Mouse (Mus musculus): Measurements from ENCODE around the gene Kcp. TPM values are rescaled to one million over a fixed set of nuclear protein-coding genes. Genes with fewer than 3 reads are reported as not detected.
A peak's percentile ranks its signal among the peaks of the same experiment; 100 is the strongest.

The Kcp gene
- total RNA-seq, 2 experiments from 2014 or later = 18.9 to 19.9 TPM

- DNase-seq = no peak
- intact Hi-C loops (cut with DNase I) = no loop called here
Observed at GRCm38 (mm10) chr6:29468851-29469250, 38.9 kb downstream of the Kcp start.

- intact Hi-C loops (cut with DNase I) = no loop called here
- DNase-seq = peak; percentile 94 to 95
Observed at GRCm38 (mm10) chr6:29467583-29468354, 40.0 kb downstream of the Kcp start, which contains the start of gene Atp6v1f. Gene Atp6v1f (plus strand): TSS chr6:29467718.

DNA sequence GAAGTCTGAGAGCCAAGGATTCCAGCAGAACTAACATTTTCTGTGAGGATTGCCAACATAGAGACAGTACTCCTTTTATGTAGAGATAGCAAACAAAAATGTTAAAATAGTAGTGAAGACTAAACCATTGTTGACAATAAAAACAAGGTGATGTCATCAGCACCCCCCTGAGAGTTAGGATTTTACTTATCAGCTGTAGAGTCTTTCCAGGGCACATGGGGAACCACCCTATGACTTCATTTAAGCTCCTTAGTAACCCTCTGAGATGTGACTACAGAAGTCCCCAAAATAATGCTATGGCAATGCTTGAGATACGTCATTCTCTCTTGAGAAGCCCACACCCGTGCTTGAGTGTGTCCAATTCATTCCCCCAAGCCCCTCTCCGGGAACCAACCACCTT, 44.4 kb downstream of the Kcp start:
- peak in 1 of 2 experiments; percentile 31 for DNase-seq
- intact Hi-C loops (cut with DNase I) = no loop called here

DNA sequence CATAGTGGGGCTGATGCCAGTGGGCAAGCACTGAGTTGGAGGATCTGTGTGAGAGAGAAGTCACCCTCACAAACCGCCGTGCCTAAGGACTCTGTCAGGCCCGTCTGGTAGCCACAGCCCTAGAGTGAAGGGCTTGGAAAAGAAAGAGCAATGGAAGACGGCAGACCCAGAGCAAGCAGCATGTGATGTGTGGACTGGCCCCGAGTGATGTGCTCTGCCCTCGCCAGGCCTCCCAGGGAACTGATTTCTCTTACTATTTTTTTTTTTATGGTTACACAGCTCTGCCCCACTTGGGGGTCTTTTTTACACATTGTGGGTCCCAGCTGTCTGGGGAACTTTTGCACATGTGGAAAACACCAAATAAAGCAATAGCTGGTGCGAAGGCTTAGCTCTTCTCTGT, 46.2 kb downstream of the Kcp start:
- peak in 1 of 2 experiments; percentile 26 for DNase-seq
- intact Hi-C loops (cut with DNase I) = no loop called here

GRCm38 (mm10) chr6:29450667-29451066, 57.1 kb downstream of the Kcp start:
- no peak for DNase-seq
- intact Hi-C loops (cut with DNase I) = no loop called here

DNA sequence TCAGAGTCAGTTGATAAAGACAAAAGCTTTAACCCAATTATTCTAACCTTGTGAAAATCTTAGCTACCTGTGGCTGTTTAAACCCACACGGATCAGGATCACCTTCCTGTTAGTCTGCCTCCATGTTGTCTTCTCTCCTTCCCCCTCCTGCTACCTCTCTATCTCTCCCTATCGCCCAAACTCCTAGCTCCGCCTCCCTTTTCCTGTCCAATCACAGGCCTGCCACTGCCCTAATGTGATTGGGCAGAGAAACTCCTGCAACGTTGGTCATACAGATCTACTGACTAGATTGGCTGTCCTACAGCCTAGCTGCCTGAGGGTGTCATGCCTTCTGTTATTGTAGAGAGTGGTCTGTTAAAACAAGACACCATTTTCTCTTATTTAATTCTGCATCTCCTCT, 57.9 kb downstream of the Kcp start:
- intact Hi-C loops (cut with DNase I) = no loop called here
- no peak for DNase-seq

GRCm38 (mm10) chr6:29445354-29445753, 62.4 kb downstream of the Kcp start:
- intact Hi-C loops (cut with DNase I) = no loop called here
- DNase-seq = peak; percentile 42 to 47

GRCm38 (mm10) chr6:29444773-29445172, 63.0 kb downstream of the Kcp start:
- intact Hi-C loops (cut with DNase I) = no loop called here
- DNase-seq = peak; percentile 50 to 74

- intact Hi-C loops (cut with DNase I) = no loop called here
Observed at GRCm38 (mm10) chr6:29439789-29440188, 68.0 kb downstream of the Kcp start.

GRCm38 (mm10) chr6:29439251-29439650, 68.5 kb downstream of the Kcp start:
- peak; percentile 39 to 59 for DNase-seq
- intact Hi-C loops (cut with DNase I) = no loop called here

More at GRCm38 (mm10) chr6:29439789-29440188, 68.0 kb downstream of the Kcp start:
- no peak for DNase-seq

- intact Hi-C loops (cut with DNase I) = no loop called here
- DNase-seq = peak; percentile 85 to 86
Observed at GRCm38 (mm10) chr6:29436461-29436934, 71.3 kb downstream of the Kcp start.

DNA sequence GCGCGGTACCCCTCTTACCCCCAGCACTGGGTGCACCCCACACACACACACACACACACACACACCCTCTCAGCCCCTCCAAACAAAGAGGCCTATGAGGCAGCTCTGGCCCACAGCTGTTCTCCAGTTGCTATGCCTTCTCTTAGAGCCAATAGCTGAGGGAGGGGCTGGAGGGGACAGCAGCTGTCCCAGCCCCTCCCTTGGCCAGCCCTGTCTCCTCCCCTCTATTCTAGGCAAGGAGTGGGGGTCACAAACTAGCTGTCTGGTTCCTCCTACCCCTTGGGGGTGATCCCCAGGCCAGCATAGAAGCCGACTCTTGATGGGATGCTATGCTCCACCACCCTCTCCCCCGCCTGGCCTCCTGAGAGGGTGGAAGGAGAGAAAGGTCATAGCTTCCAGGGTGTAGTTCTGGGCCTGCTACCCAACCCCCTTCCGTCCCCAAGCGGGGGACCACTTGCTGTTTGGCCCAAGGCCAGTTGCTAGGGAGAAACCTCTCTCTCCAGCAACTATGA, 71.8 kb downstream of the Kcp start:
- intact Hi-C loops (cut with DNase I) = no loop called here

GRCm38 (mm10) chr6:29434911-29435691, 72.7 kb downstream of the Kcp start:
- intact Hi-C loops (cut with DNase I) = loop anchor here (5.0 kb wide), 1 partner anchor 78 kb away; no protein-coding TSS in a partner anchor
- DNase-seq = peak; percentile 83 to 84

More for the DNA sequence above, 71.8 kb downstream of the Kcp start:
- peak; percentile 68 to 71 for DNase-seq

- peak; percentile 81 to 87 for DNase-seq
- intact Hi-C loops (cut with DNase I) = loop anchor here (2.0 to 5.0 kb wide), 3 partner anchors 37 to 77 kb away; partner anchors contain the start of genes Ccdc136 and Opn1sw
Observed at GRCm38 (mm10) chr6:29433804-29434795, 73.7 kb downstream of the Kcp start.

DNA sequence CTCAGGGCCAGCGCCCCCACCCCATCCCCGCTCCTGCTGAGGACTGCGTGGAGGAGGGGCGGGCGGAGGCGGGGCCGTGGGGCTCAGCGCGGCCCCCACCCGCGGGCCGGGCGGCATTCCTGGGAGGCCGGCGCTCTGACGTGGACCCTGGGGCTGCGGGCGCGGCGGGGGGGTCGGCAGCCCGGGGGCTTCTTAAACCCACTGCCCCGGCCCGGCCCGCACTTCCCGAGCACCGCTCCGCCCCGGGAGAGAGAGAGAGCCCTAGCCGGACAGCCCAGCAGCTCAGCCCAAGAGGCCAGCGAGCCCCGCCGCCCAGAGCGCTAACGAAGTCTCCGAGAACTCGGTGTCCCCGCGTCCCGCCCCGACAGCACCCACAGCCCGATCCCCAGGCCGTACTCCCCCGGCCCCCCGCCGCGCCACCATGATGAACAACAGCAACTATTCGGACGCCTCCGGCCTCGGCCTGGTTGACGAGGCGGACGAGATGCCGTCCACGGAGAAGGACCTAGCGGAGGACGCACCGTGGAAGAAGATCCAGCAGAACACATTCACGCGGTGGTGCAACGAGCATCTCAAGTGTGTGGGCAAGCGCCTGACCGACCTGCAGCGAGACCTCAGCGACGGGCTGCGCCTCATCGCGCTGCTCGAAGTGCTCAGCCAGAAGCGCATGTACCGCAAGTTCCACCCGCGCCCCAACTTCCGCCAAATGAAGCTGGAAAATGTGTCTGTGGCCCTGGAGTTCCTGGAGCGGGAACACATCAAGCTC, 74.5 kb downstream of the Kcp start, which contains the start of gene Flnc:
Gene Flnc, plus strand, starts transcription at position 219 of the 766 bp plus-strand sequence.
- intact Hi-C loops (cut with DNase I) = loop anchor here (2.0 to 5.0 kb wide), 3 partner anchors 36 to 76 kb away; partner anchors contain the start of genes Ccdc136 and Opn1sw

DNA sequence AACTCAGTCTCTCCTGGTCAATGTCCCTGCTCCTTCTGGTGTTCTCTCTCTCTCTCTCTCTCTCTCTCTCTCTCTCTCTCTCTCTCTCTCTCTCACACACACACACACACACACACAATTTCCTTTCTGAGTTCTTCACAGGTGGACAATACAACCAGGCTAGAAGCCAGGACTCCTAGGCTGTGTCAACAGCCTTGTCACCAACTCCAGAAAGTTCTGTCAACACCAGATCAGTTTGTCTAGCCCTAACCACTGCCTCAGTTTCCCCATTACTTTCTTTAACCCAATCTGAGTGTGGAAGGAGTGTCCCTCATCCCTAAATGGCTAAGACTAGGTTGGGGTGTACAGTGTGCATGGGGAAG, 75.1 kb downstream of the Kcp start:
- no peak for DNase-seq
- intact Hi-C loops (cut with DNase I) = loop anchor here (2.0 to 5.0 kb wide), 3 partner anchors 36 to 75 kb away; partner anchors contain the start of genes Ccdc136 and Opn1sw

More for the DNA sequence above, 74.5 kb downstream of the Kcp start, which contains the start of gene Flnc:
- peak; percentile 74 to 78 for DNase-seq

- intact Hi-C loops (cut with DNase I) = loop anchor here (2.0 to 5.0 kb wide), 3 partner anchors 35 to 75 kb away; partner anchors contain the start of genes Ccdc136 and Opn1sw
- peak; percentile 66 to 69 for DNase-seq
Observed at GRCm38 (mm10) chr6:29432156-29432555, 75.6 kb downstream of the Kcp start.

- DNase-seq = peak; percentile 79 to 84
- intact Hi-C loops (cut with DNase I) = loop anchor here (5.0 kb wide), 1 partner anchor 74 kb away; no protein-coding TSS in a partner anchor
Observed at GRCm38 (mm10) chr6:29431473-29431872, 76.3 kb downstream of the Kcp start.

All from heart, postnatal 10 days (tissue).